Mouse (Mus musculus) liver, adult 2 months (tissue): ENCODE data around the gene Cdh23.

ENCODE experiments used
- CTCF ChIP-seq: fragments of 200-500 bp; IDR thresholded peaks from 2 replicates; pipeline ENCODE4 v1.5.1; 2011; ENCODE audit warnings: low read depth, low read length, control low read depth
- POLR2A ChIP-seq: fragments of 200-500 bp; IDR thresholded peaks from 2 replicates; pipeline ENCODE4 v1.6.1; 2011; ENCODE audit warnings: low read length, control low read depth; ENCODE audit not compliant: insufficient read depth; ENCODE audit errors: extremely low read depth

GRCm38 (mm10) chr10:60724496-60724895 is 28.2 kb upstream of the Cdh23 start:
- TF ChIP-seq CTCF, result no peak
- TF ChIP-seq POLR2A, result no peak
